Mouse (Mus musculus): ENCODE measurements at regions not wholly inside any gene's neighbourhood (a gene's known extent, or its start where the extent isn't known, plus 50 kb on each side); places are given as distances from the start of the nearest gene placed in this dataset.

DNA sequence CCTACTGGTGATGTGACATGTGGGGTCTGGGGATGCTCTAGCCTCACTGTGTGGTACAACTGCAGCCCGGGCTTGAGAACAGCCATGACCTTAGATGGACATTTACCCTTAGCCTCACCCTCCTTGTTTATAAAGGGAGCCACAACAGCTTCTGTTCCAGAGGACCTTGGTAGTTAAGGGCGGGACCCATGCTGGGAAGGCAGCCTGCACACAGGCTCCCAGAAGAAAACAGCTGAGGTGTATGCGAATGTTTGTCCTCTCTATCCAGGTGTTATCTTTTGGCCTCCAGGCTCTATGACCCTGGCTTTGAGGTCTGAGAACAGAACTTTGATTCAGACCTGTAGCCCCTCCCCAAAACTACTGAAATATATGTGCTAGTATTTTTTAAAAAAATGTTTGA lies 102.1 kb upstream of the Mki67 start:
- no peak for DNase-seq (ENCODE audit: low read depth, low spot score)

DNA sequence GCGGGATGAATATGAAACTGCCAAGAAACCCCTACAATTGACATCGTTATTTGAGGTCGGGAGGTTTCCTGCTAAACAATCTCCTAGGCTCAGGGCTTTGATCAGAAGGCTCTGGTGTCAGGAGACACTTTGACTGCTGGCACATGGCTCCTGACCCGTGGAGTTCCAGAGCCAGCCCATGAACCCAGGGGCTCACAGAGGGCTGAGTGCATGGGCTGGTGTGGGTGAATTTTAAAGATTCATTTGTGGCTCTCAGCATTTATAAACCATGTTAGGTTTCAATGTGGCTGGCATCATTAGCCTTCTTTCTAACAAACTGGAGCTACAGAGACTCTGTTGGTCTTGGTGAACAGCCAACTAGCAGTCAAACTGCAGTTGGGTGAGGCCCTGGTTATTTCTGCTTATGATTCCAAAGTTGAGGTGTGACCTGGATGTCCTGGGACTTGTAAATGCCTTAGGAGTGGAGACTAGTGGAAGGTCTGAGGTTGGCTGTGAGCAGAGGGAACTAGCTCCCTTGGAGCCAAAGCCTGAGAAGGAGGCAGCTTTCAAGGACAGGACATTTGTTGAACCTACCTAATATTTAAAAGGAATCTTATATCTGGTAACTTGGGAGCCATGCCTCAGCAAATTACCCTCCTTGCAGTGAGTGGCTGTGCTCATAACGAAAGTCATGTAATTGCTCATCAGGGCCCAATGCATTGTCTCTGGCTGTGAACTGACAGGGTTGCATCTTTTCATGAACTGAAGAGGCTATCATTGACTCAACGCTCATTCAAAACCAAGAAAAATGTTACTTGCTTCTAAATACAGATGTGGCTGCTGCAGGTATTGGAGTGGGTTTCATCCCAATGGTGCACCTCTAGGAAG lies 108.0 kb upstream of the Mki67 start:
- no peak for DNase-seq (ENCODE audit: low read depth, low spot score)

DNA sequence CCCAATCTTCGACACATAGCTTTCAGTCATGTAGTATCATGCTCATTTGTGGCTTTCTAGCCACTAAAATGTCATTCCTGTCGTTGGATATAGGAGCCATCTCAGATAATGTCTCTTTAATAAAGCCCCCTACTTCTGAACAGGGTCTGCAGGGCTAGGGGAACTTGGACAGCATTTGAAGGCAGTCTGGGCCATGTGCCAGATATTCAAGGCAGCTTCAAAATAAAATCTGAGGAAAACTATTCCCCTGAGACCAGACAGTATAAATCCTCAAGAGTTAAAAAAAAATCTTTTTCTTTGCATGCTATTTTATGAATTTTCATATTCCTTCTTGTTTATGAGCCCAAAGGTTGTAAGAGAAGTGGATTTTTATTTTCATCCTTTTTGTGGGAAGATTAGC lies 113.1 kb upstream of the Mki67 start:
- no peak for DNase-seq (ENCODE audit: low read depth, low spot score)

DNA sequence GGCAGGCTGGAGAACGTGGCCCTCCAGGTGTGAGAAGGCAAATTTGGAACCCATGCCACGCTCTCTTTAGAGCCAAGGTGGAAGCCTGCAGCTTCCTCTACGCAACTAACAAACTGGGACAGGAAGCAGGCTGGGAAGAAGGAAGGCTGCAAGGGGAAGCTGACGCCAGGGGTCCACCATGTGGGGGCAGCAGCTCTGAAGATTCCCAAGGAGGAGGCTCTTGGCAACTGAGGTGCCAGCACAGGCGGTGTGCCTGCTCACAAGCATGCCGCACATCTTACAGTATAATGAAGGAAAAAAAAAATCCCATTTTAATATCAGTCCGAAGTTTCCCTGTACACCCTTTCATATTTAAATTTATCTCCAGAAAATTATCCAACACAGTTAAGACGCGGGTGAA lies 117.3 kb upstream of the Mki67 start:
- no peak for DNase-seq (ENCODE audit: low read depth, low spot score)

DNA sequence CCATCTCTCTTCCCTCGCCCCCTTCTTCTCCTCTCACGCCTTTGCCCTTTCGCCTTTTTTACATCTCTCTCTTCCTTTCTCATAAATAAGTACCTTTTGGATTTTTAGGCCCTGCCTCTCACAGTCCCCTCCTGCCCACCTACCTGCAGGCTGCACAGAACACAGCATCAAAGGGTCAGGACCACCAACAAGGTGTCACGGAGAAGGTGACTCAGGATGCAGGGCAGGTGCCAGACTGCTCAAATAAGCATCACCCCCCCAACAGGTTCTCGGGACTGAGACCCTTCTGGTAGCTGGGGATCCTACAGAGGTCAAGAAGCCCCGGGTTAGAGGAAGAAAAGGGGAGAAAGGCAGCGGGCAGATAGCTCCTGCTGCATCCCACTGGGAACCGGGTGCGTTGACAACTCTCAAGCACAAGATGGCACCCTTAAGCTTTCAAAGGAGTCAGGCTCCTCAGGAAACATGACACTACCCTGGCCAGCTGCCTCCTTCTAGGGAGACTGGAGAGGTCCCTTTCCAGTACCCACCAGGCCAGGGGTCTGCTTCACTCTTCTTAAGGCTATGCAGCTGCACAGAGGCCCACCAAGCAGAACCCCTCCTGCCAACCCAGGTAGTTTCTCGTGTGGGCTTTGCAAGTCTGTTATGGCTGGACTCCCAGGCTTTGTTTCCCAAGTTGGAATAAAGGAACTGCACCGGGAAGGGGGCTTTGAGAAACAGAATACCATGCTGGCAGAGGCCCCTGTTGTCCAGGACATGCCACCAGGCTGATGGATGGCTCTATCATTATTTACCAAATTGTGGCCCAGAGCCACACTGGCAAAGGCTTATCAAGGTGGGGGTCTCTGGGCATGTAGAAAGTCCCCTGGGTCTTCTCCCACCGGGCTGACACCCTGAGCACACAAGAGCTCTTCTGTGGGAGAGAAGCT lies 120.9 kb upstream of the Mki67 start:
- peak; percentile 85 for DNase-seq (ENCODE audit: low read depth, low spot score)

DNA sequence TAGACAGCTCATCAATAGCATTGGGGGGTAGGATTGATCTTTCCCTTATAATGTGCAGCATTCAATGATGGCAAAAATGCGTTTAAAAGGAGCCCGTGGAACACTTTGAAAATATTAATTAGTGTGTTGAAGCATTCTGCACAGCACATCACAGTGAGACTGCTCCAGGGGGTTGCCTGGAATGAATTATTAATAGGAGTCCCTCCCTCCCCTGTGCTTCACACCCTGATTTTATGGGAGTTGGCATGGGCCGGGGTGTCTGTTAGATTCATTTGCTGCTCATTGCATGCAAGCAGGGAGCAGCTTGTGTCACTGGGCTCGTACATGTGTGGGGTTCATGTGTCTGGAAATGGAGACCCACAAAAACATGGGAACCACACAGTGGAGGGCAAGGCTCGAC lies 127.9 kb upstream of the Mki67 start:
- DNase-seq (ENCODE audit: low read depth, low spot score) = no peak

DNA sequence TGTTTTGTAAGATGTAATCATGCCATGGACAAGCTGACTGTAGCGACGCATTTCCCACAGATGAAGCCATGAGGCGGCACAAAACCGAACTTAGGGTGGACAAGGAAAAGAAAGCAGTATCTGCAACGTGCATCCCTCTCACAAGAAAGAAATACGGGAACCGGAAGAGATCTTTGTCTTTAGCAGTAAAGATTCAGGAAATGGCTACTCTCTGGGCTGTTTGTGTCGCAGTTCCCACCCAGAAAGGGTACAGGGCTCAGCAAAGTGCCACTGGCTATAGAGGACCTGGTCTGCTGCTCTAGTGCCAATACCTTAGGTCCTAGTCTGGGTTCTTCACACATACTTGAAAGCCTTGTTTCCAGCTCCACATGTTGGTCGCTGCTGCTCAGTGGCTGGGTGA lies 131.1 kb upstream of the Mki67 start:
- DNase-seq (ENCODE audit: low read depth, low spot score) = no peak

DNA sequence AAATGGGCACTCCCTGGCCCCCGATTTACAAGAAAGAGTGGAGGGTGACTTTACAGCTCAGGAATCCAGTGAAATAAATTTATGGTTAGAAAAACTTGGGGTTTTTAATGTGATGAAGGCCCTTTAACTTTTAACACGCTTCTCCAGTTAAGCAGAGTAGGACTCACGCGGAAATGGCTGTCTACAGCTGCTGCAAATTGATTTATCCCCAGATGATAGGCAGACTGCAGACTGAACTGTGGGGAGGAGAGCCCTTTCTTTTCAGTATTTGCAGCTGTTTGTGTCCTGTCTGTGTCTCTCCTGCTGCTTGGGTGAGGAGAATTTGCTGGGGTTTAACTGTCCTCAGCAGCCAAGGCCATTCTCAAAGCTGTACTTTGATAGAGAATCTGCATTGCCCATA lies 132.0 kb upstream of the Mki67 start:
- DNase-seq (ENCODE audit: low read depth, low spot score) = peak; percentile 57

DNA sequence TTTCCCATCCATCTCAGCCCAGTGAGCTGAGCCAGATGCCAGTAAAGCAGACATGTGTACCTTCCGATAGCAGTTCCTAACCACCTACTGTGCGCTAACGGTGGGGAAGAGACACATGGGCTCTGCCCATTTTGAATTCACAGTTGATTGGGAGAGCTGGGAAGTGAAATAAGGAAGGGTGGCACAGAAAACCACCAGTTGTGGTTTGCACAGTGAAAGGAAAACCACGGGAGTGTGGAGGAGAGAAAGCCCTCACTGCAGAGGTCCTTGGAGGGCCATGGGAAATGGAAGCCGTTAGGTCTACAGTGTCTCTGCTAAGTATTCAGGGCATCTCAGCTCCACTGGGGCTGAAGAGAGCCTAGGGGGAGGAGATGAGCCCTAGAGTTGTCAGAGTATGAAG lies 132.7 kb upstream of the Mki67 start:
- no peak for DNase-seq (ENCODE audit: low read depth, low spot score)

DNA sequence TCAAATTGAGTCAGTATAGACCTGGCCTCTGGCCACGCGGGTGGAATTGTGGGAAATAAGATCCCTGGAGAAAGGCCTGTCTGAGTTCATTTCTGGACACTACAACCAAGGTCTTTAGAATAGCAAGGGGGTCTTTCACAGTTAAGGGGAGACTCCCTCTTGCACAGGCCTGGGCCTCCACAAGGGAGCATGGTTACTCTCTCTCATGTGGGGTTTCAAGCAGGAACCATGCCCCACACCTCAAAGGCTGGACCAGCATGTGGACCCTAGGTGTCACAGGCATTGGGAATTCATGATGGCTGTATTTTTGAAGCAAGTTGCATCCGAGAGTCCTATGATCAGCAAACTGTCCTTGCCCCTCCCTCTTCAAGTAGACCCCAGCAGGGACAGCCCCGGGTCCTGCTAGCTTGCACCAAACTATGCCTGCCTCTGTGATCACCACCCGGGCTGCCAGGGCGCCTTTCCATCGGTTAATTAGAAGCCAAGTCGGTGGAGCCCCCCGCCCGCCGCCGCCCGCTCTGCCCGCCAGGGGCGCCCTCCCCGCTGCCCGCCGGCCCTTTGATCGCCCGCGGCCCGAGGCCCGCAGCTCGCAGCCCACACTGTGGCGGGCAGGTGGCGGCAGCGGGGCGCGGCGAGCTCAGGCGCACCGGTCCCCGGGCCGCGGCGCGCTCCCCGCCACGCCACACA lies 137.1 kb upstream of the Mki67 start:
- no peak for DNase-seq (ENCODE audit: low read depth, low spot score)

DNA sequence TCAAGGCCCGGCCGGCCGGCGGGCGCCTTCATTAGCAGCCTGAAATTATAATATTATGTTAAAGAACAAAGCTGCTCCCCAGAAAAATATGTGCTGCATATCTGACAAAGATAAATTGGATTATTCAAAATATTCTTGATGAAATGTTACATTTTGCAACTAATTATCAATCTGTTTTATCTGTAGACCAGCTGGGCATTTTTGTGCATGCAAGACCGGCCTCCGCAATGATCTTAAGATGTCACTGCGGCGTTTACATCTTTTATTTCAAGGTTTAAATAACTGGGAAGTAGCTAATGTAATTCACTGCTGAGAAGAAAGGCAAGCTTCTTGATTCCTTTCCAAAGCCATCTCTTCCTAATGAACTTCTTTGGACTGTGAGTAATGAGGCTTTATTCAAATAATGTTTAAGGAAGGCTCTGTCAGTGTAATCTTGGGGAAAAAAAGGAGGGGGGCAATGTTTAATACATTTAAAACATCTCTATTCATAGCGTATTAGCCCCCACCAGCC lies 137.7 kb upstream of the Mki67 start:
- no peak for DNase-seq (ENCODE audit: low read depth, low spot score)

DNA sequence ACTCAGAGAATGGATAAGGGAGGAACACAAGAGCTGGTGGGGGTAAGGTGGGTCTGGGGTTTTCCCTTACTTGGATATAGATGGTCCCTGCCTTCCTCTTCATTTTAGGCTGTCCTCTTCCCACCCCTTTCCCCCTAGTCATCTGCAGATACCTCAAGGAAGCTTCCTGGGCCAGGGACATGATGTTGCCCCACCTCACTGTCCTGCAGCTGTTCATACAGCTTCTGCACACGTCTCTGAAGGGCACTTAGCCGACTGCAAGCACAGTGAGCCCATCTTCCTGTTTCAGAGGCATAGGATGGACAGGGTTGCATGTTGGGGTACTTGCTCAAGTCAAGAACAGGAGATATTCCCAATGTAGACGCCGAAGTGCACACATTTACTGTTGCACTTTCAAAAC lies 144.1 kb upstream of the Mki67 start:
- no peak for DNase-seq (ENCODE audit: low read depth, low spot score)

DNA sequence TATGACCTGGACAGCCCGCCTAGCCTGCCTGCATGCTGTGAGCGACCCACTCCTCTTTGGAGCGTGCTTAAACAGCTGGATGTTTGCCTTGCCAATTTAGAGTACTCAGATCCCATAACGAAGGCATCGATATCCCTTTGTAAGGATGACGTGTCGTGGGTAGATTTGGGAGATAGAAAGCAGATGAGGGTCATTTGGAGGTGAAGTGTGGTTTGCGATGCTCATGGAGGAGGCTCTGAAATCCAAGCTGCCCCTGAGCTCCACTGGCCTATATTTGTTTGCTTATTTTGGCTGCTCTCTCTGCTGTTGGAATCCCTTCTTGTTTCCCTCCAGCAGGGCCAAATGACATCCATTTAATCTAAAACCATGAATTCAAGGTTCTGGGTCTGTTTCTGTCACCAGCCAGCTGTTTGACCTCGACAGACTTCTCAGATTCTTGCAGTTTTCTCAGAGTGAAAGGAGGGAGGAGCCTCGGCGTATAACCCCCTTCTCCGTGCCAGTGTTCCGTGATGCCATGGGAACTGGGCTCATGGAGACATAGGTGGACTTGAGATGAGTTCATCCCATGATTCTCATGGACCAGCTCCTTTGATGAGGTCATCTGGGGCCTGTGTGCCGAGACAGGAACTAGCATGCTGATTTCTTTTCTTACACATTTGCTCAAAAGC lies 144.7 kb upstream of the Mki67 start:
- DNase-seq (ENCODE audit: low read depth, low spot score) = no peak

DNA sequence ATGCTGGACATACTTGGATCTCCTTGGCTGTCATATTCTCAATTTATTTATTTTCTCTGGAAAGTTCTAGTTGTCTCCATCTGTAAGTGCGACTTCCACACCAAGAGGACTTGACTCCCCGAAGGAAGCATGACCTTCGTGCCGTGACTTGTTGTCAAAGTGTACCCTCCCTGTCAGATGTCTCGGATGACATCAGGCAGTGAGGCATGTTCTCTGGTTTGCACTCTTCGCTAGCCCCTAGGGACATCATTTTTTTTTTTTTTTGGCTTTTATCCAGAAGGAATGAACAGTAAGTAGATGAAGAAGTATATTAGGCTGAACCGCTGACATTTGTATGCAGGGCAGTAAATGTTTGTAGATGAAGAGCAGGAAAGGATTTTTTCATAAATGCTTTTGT lies 145.2 kb upstream of the Mki67 start:
- no peak for DNase-seq (ENCODE audit: low read depth, low spot score)

DNA sequence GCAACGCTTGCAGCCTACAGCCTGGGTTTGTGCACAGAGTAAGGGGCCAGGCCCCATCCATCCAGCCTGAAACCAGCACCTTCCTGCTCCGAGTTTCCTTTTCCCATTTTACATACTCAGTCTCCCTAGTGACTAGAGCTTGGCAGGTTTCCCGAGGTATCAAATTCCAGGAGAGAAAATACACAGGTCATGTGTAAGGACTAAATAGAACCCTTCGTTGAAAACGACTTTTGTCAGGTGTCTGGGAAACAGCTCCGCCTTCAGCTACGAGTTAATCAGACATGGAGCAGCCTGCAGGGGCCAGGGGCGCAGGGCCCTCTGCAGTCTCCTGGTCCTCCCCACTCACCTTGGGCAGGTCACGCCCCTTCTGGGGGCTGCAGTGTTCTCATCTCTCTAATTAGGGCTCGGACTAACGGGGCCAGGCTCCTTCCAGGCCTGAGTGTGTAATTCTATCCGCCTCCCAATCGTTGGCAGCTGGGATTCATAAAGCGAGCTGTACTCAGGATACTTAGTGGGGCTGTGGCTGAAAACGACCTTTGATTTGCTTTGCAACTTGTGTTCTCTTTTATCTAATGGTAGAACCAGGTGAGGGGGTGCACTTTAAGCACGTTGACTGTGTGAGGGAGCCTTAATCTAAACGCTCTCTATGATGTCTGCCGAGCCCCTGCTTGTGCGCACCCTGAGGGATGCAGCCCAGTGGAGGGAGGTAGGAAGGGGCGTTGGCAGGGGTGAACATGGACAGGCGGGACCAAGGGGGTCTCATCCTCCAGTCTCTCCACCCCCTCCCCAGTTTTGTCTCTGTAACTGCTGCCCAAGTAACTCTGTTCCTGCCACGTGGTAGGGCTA lies 147.6 kb upstream of the Mki67 start:
- peak; percentile 90 for DNase-seq (ENCODE audit: low read depth, low spot score)

DNA sequence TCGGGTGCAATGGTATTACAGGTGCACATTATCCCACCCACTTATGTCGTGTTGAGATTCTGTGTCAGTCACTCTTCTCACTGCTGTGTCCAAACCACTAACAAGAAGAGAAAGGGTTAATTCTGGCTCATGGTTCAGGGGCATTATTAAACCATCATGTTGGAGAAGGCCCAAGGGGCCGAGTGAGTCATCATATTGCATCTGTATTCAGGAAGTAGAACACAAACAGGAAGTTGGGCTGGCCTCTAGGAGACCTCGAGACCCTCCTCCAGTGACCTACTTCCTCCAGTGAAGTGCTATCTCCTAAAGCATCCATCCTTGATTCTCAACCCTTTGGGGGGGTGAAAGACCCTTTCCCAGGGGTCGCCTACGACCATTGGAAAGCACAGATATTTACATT lies 154.8 kb upstream of the Mki67 start:
- DNase-seq (ENCODE audit: low read depth, low spot score) = no peak

DNA sequence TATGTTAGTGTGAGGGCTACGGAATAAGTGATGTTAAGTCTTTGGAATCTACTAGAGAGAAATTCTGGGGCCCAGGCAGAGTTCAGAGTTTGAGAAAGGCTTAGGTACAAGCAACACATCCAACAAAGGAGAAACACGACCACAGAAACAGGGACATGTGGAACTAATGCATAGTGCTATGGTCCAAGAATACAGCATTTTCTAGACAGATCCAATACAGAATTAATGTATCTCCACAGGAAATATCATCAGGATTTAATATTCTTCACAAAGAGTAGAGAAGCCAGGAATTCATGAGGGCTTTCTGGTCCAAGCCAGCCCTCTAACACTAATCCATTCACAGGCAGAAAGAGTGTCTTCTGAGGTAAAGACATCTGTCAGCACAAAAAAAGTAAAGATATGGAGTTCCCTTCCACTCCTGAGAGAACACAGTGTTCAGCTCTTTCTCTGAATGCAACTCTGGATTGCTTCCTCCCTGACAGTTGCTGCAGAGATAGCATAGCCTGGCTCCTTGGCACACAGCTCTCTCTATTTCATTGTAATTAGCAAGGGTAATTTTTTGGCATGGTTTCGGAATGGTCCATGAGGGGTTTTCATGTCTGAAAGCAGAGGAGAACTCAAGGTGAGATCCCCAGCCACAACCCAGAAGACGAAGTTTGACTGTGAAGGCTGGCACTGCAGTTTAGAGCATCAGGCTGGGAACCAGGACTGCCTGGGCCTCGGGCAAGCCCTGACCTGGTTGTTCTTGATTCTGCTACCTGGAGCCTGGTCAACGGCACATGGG lies 161.1 kb upstream of the Mki67 start:
- DNase-seq (ENCODE audit: low read depth, low spot score) = no peak

DNA sequence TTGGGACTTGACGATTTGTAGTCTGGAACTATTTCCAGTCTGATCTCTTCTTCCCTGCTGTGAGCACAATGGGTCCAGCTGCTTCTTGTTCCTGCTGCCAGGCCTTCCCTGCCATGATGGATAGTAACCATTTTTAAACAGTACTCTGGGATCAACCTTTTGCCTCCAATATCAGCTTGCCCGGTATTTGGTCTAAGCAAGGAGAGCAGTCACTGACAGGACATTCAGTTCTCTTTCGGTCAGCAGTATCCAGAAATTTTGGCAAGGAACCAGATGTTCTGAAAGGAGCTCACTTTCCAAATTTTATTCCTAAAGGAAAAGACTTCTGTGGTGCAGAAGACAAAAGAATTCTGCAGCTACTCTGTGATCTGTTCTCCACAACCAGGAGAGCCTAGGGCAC lies 162.6 kb upstream of the Mki67 start:
- no peak for DNase-seq (ENCODE audit: low read depth, low spot score)

DNA sequence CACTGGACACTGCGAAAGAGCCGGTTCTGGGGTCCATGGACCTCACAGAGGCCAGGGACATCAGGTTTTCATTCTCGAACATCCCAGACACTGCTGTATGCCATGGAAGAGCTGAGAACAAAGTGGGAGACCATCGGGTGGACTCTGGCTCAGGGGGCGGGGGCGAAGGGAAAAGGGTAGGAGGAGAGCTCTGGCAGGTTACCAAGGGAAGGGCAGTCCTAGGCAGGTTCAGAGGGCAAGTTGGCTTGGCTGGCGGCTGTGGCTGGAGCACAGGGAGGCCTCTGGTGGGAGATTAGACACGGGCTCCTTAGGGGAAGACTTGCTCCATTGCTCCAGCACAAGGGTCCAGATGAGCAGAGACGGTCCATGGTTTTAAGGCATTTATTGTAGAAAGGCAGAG lies 164.3 kb upstream of the Mki67 start:
- no peak for DNase-seq (ENCODE audit: low read depth, low spot score)

DNA sequence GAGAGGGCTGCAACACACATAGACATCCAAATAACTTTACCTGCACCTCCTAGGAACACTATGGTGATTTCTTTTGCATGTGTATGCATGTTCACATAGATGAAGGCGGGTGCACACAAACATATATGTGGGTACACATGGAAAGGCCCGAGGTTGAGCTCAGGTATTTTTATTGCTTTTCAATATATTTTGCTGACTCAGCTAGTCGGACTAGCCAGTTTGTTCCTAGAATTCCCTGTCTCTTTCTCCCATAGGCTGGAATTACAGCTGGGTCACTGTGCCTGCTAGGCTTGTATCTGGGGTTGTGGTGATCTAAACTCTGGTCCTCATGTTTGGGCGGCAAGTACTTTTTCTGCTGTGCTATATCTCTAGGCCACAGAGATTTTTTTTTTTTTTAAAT lies 166.1 kb upstream of the Mki67 start:
- no peak for DNase-seq (ENCODE audit: low read depth, low spot score)

All from forelimb bud, embryonic 11.5 days (tissue).